Mouse (Mus musculus): ENCODE results near the gene Ugt1a7c. TPM values are rescaled to one million over a fixed set of nuclear protein-coding genes. Genes with fewer than 3 reads are reported as not detected.

The Ugt1a7c gene
- polyA plus RNA-seq, 1 experiment from 2014 or later = 0.70 TPM

- ATAC-seq (ENCODE audit: low FRiP score) = no peak
- H3K27me3 ChIP-seq = no peaks in the 10 kb centered on the region
- WGBS = 75% methylated on average over 6 of the region's 6 CpGs
Measured at GRCm38 (mm10) chr1:88230981-88231802, 136.3 kb downstream of the Ugt1a7c start.

GRCm38 (mm10) chr1:88231803-88232499, 137.1 kb downstream of the Ugt1a7c start:
- peaks cover 97% of the 10 kb centered on the region for H3K9me3 ChIP-seq
- no peaks in the 10 kb centered on the region for H3K36me3 ChIP-seq (replicated peaks)
- no peaks in the 10 kb centered on the region for H3K27me3 ChIP-seq
- H3K4me2 ChIP-seq = no peak overlapping the region
- ATAC-seq (ENCODE audit: low FRiP score) = no peak
- 69% methylated on average over 7 of the region's 7 CpGs for WGBS
- no peak overlapping the region for H3K4me3 ChIP-seq (replicated peaks)
- H3K27ac ChIP-seq = no peak overlapping the region
- no peaks in the 10 kb centered on the region for H3K4me1 ChIP-seq
- H3K9ac ChIP-seq = no peak overlapping the region

More at GRCm38 (mm10) chr1:88230981-88231802, 136.3 kb downstream of the Ugt1a7c start:
- no peak overlapping the region for H3K27ac ChIP-seq
- H3K9ac ChIP-seq = no peak overlapping the region
- no peak overlapping the region for H3K4me2 ChIP-seq
- no peaks in the 10 kb centered on the region for H3K4me1 ChIP-seq
- no peaks in the 10 kb centered on the region for H3K36me3 ChIP-seq (replicated peaks)
- H3K9me3 ChIP-seq = peaks cover 100% of the 10 kb centered on the region
- no peak overlapping the region for H3K4me3 ChIP-seq (replicated peaks)

GRCm38 (mm10) chr1:88232664-88233380, 138.0 kb downstream of the Ugt1a7c start:
- ATAC-seq (ENCODE audit: low FRiP score) = no peak
- H3K9ac ChIP-seq = no peak overlapping the region
- H3K9me3 ChIP-seq = peaks cover 97% of the 10 kb centered on the region
- H3K4me3 ChIP-seq (replicated peaks) = no peak overlapping the region
- no peak overlapping the region for H3K27ac ChIP-seq
- H3K4me1 ChIP-seq = no peaks in the 10 kb centered on the region
- H3K36me3 ChIP-seq (replicated peaks) = no peaks in the 10 kb centered on the region
- H3K4me2 ChIP-seq = no peak overlapping the region
- WGBS = 58% methylated on average over 3 of the region's 3 CpGs
- H3K27me3 ChIP-seq = no peaks in the 10 kb centered on the region

- H3K4me3 ChIP-seq (replicated peaks) = no peak overlapping the region
- H3K27me3 ChIP-seq = no peaks in the 10 kb centered on the region
- H3K36me3 ChIP-seq (replicated peaks) = no peaks in the 10 kb centered on the region
- ATAC-seq (ENCODE audit: low FRiP score) = no peak
- H3K4me1 ChIP-seq = no peaks in the 10 kb centered on the region
- H3K9me3 ChIP-seq = peaks cover 97% of the 10 kb centered on the region
- no peak overlapping the region for H3K27ac ChIP-seq
- H3K9ac ChIP-seq = no peak overlapping the region
- 67% methylated on average over 14 of the region's 14 CpGs for WGBS
- H3K4me2 ChIP-seq = no peak overlapping the region
Measured at GRCm38 (mm10) chr1:88233421-88234247, 138.8 kb downstream of the Ugt1a7c start.

- Histone ChIP-seq H3K4me2 (no peak overlapping the region), H3K36me3 (replicated peaks) (no peaks in the 10 kb centered on the region), H3K4me3 (replicated peaks) (no peak overlapping the region), H3K27ac (no peak overlapping the region), H3K9me3 (peaks cover 97% of the 10 kb centered on the region), H3K9ac (no peak overlapping the region), H3K27me3 (no peaks in the 10 kb centered on the region), H3K4me1 (no peaks in the 10 kb centered on the region)
- WGBS = 63% methylated on average over 4 of the region's 4 CpGs
- ATAC-seq (ENCODE audit: low FRiP score) = no peak
Measured at GRCm38 (mm10) chr1:88234248-88234610, 139.4 kb downstream of the Ugt1a7c start.

- Histone ChIP-seq H3K4me1 (no peaks in the 10 kb centered on the region), H3K9me3 (peaks cover 97% of the 10 kb centered on the region), H3K9ac (no peak overlapping the region), H3K27ac (no peak overlapping the region), H3K4me2 (no peak overlapping the region), H3K36me3 (replicated peaks) (no peaks in the 10 kb centered on the region), H3K27me3 (no peaks in the 10 kb centered on the region), H3K4me3 (replicated peaks) (no peak overlapping the region)
- WGBS = 44% methylated on average over 5 of the region's 5 CpGs
- no peak for ATAC-seq (ENCODE audit: low FRiP score)
Measured at GRCm38 (mm10) chr1:88234646-88235045, 139.8 kb downstream of the Ugt1a7c start.

GRCm38 (mm10) chr1:88235046-88235893, 140.4 kb downstream of the Ugt1a7c start:
- Histone ChIP-seq H3K27ac (no peak overlapping the region), H3K36me3 (replicated peaks) (no peaks in the 10 kb centered on the region), H3K4me2 (no peak overlapping the region), H3K9ac (no peak overlapping the region), H3K4me3 (replicated peaks) (no peak overlapping the region), H3K27me3 (no peaks in the 10 kb centered on the region), H3K4me1 (no peaks in the 10 kb centered on the region), H3K9me3 (peaks cover 97% of the 10 kb centered on the region)
- ATAC-seq (ENCODE audit: low FRiP score) = no peak
- WGBS = 64% methylated on average over 11 of the region's 11 CpGs

- no peaks in the 10 kb centered on the region for H3K4me1 ChIP-seq
- WGBS = 68% methylated on average over 4 of the region's 4 CpGs
- peaks cover 97% of the 10 kb centered on the region for H3K9me3 ChIP-seq
- no peak overlapping the region for H3K4me3 ChIP-seq (replicated peaks)
- H3K9ac ChIP-seq = no peak overlapping the region
- no peaks in the 10 kb centered on the region for H3K27me3 ChIP-seq
- H3K27ac ChIP-seq = no peak overlapping the region
- no peak overlapping the region for H3K4me2 ChIP-seq
- no peak for ATAC-seq (ENCODE audit: low FRiP score)
- H3K36me3 ChIP-seq (replicated peaks) = no peaks in the 10 kb centered on the region
Measured at GRCm38 (mm10) chr1:88235894-88236415, 141.1 kb downstream of the Ugt1a7c start.

GRCm38 (mm10) chr1:88237311-88237710, 142.4 kb downstream of the Ugt1a7c start:
- Histone ChIP-seq H3K27me3 (no peaks in the 10 kb centered on the region), H3K4me1 (no peaks in the 10 kb centered on the region), H3K9ac (no peak overlapping the region), H3K4me2 (no peak overlapping the region), H3K36me3 (replicated peaks) (no peaks in the 10 kb centered on the region), H3K4me3 (replicated peaks) (no peak overlapping the region), H3K9me3 (peaks cover 96% of the 10 kb centered on the region), H3K27ac (no peak overlapping the region)
- WGBS = 79% methylated on average over 5 of the region's 5 CpGs
- ATAC-seq (ENCODE audit: low FRiP score) = no peak

- H3K27me3 ChIP-seq = no peaks in the 10 kb centered on the region
- H3K36me3 ChIP-seq (replicated peaks) = no peaks in the 10 kb centered on the region
- no peak overlapping the region for H3K4me3 ChIP-seq (replicated peaks)
- no peak overlapping the region for H3K9ac ChIP-seq
- no peaks in the 10 kb centered on the region for H3K4me1 ChIP-seq
- H3K9me3 ChIP-seq = peaks cover 93% of the 10 kb centered on the region
- H3K4me2 ChIP-seq = no peak overlapping the region
- ATAC-seq (ENCODE audit: low FRiP score) = no peak
- no peak overlapping the region for H3K27ac ChIP-seq
- WGBS = 77% methylated on average over 6 of the region's 6 CpGs
Measured at GRCm38 (mm10) chr1:88238771-88239170, 143.9 kb downstream of the Ugt1a7c start.

- WGBS = 72% methylated on average over 5 of the region's 5 CpGs
- no peak for ATAC-seq (ENCODE audit: low FRiP score)
- no peaks in the 10 kb centered on the region for H3K36me3 ChIP-seq (replicated peaks)
Measured at GRCm38 (mm10) chr1:88240072-88240471, 145.2 kb downstream of the Ugt1a7c start.

More at GRCm38 (mm10) chr1:88240072-88240471, 145.2 kb downstream of the Ugt1a7c start:
- Histone ChIP-seq H3K4me2 (no peak overlapping the region), H3K9ac (no peak overlapping the region), H3K4me3 (replicated peaks) (no peak overlapping the region), H3K9me3 (peaks cover 93% of the 10 kb centered on the region), H3K27ac (no peak overlapping the region), H3K27me3 (no peaks in the 10 kb centered on the region), H3K4me1 (no peaks in the 10 kb centered on the region)

Measured in forebrain, embryonic 12.5 days (tissue).